Mouse (Mus musculus): ENCODE measurements around the gene Ctrc. TPM values are rescaled to one million over a fixed set of nuclear protein-coding genes. Genes with fewer than 3 reads are reported as not detected.
A peak's percentile ranks its signal among the peaks of the same experiment; 100 is the strongest.

The Ctrc gene
- polyA plus RNA-seq, 1 experiment from 2014 or later: not detected

GRCm38 (mm10) chr4:141870666-141871332 is 24.6 kb upstream of the Ctrc start:
- ATAC-seq (ENCODE audit: low FRiP score) (no peak), DNase-seq (ENCODE audit: low spot score) (no peak)
- no peak overlapping the region for H3K4me3 ChIP-seq (ENCODE audit: low read depth, low read length)
- H3K27me3 ChIP-seq (ENCODE audit: control insufficient read depth, insufficient read depth, low read length): no peaks in the 10 kb centered on the region
- no peak overlapping the region for H3K9ac ChIP-seq (ENCODE audit: low read depth, low read length)
- no peak overlapping the region for H3K27ac ChIP-seq (ENCODE audit: low read depth, low read length)
- H3K36me3 ChIP-seq (ENCODE audit: control insufficient read depth, insufficient read depth, low read length): no peaks in the 10 kb centered on the region
- H3K4me2 ChIP-seq (replicated peaks; ENCODE audit: low read depth, low read length): no peak overlapping the region
- H3K4me1 ChIP-seq (replicated peaks; ENCODE audit: control insufficient read depth, insufficient read depth, low read length): peaks cover 8% of the 10 kb centered on the region; the same call in 1 of the 2 replicates
- H3K9me3 ChIP-seq (ENCODE audit: control insufficient read depth, low read length): no peaks in the 10 kb centered on the region
- WGBS: 68% methylated on average over 11 of the region's 11 CpGs

GRCm38 (mm10) chr4:141869436-141870215 is 23.5 kb upstream of the Ctrc start:
- Histone ChIP-seq H3K9ac (ENCODE audit: low read depth, low read length) (no peak overlapping the region), H3K4me1 (replicated peaks; ENCODE audit: control insufficient read depth, insufficient read depth, low read length) (peaks cover 5% of the 10 kb centered on the region; the same call in 1 of the 2 replicates), H3K27ac (ENCODE audit: low read depth, low read length) (no peak overlapping the region), H3K27me3 (ENCODE audit: control insufficient read depth, insufficient read depth, low read length) (no peaks in the 10 kb centered on the region), H3K9me3 (ENCODE audit: control insufficient read depth, low read length) (no peaks in the 10 kb centered on the region), H3K4me2 (replicated peaks; ENCODE audit: low read depth, low read length) (no peak overlapping the region), H3K4me3 (ENCODE audit: low read depth, low read length) (no peak overlapping the region), H3K36me3 (ENCODE audit: control insufficient read depth, insufficient read depth, low read length) (no peaks in the 10 kb centered on the region)
- DNase-seq (ENCODE audit: low spot score) (no peak), ATAC-seq (ENCODE audit: low FRiP score) (no peak)
- 87% methylated on average over 5 of the region's 5 CpGs for WGBS

GRCm38 (mm10) chr4:141868051-141868450 is 21.9 kb upstream of the Ctrc start:
- H3K4me3 ChIP-seq (ENCODE audit: low read depth, low read length): no peak overlapping the region
- 87% methylated on average over 10 of the region's 10 CpGs for whole genome bisulfite sequencing
- H3K36me3 ChIP-seq (ENCODE audit: control insufficient read depth, insufficient read depth, low read length): no peaks in the 10 kb centered on the region
- H3K9ac ChIP-seq (ENCODE audit: low read depth, low read length): no peak overlapping the region
- no peak for ATAC-seq (ENCODE audit: low FRiP score)
- no peak for DNase-seq (ENCODE audit: low spot score)
- H3K9me3 ChIP-seq (ENCODE audit: control insufficient read depth, low read length): no peaks in the 10 kb centered on the region
- H3K4me2 ChIP-seq (replicated peaks; ENCODE audit: low read depth, low read length): no peak overlapping the region
- peaks cover 3% of the 10 kb centered on the region; the same call in 1 of the 2 replicates for H3K4me1 ChIP-seq (replicated peaks; ENCODE audit: control insufficient read depth, insufficient read depth, low read length)
- H3K27ac ChIP-seq (ENCODE audit: low read depth, low read length): no peak overlapping the region
- H3K27me3 ChIP-seq (ENCODE audit: control insufficient read depth, insufficient read depth, low read length): no peaks in the 10 kb centered on the region

GRCm38 (mm10) chr4:141867498-141867897 is 21.3 kb upstream of the Ctrc start:
- H3K9me3 ChIP-seq (ENCODE audit: control insufficient read depth, low read length): no peaks in the 10 kb centered on the region
- no peak overlapping the region for H3K4me2 ChIP-seq (replicated peaks; ENCODE audit: low read depth, low read length)
- no peak overlapping the region; the same call in 1 of the 2 replicates for H3K9ac ChIP-seq (ENCODE audit: low read depth, low read length)
- DNase-seq (ENCODE audit: low spot score) (no peak), ATAC-seq (ENCODE audit: low FRiP score) (0 out of 2 replicates have a peak, but pooled peaks have one; percentile 34)
- H3K36me3 ChIP-seq (ENCODE audit: control insufficient read depth, insufficient read depth, low read length): no peaks in the 10 kb centered on the region
- no peak overlapping the region for H3K4me3 ChIP-seq (ENCODE audit: low read depth, low read length)
- WGBS: 58% methylated on average over 4 of the region's 4 CpGs
- peaks cover 3% of the 10 kb centered on the region; the same call in 1 of the 2 replicates for H3K4me1 ChIP-seq (replicated peaks; ENCODE audit: control insufficient read depth, insufficient read depth, low read length)
- H3K27me3 ChIP-seq (ENCODE audit: control insufficient read depth, insufficient read depth, low read length): no peaks in the 10 kb centered on the region
- 0 out of 2 replicates have a peak overlapping the region, but pooled peaks have one; percentile 20 for H3K27ac ChIP-seq (ENCODE audit: low read depth, low read length)

- Histone ChIP-seq H3K9ac (ENCODE audit: low read depth, low read length) (no peak overlapping the region; the same call in 1 of the 2 replicates), H3K36me3 (ENCODE audit: control insufficient read depth, insufficient read depth, low read length) (no peaks in the 10 kb centered on the region), H3K27ac (ENCODE audit: low read depth, low read length) (peak overlapping the region; percentile 42; the same call in 1 of the 2 replicates), H3K4me1 (replicated peaks; ENCODE audit: control insufficient read depth, insufficient read depth, low read length) (peaks cover 3% of the 10 kb centered on the region; the same call in 1 of the 2 replicates), H3K9me3 (ENCODE audit: control insufficient read depth, low read length) (no peaks in the 10 kb centered on the region), H3K27me3 (ENCODE audit: control insufficient read depth, insufficient read depth, low read length) (no peaks in the 10 kb centered on the region), H3K4me3 (ENCODE audit: low read depth, low read length) (no peak overlapping the region), H3K4me2 (replicated peaks; ENCODE audit: low read depth, low read length) (no peak overlapping the region)
- ATAC-seq (ENCODE audit: low FRiP score) (peak; percentile 52; the same call in 1 of the 2 replicates), DNase-seq (ENCODE audit: low spot score) (peak; percentile 25)
- WGBS: 29% methylated on average over 10 of the region's 10 CpGs
These were observed 20.9 kb upstream of the Ctrc start for GRCm38 (mm10) chr4:141866933-141867490.

GRCm38 (mm10) chr4:141865600-141865999 is 19.4 kb upstream of the Ctrc start:
- no peak overlapping the region for H3K4me2 ChIP-seq (replicated peaks; ENCODE audit: low read depth, low read length)
- 86% methylated on average over 5 of the region's 5 CpGs for WGBS
- H3K9ac ChIP-seq (ENCODE audit: low read depth, low read length): no peak overlapping the region
- H3K9me3 ChIP-seq (ENCODE audit: control insufficient read depth, low read length): no peaks in the 10 kb centered on the region
- DNase-seq (ENCODE audit: low spot score) (no peak), ATAC-seq (ENCODE audit: low FRiP score) (no peak)
- H3K36me3 ChIP-seq (ENCODE audit: control insufficient read depth, insufficient read depth, low read length): no peaks in the 10 kb centered on the region
- H3K27ac ChIP-seq (ENCODE audit: low read depth, low read length): no peak overlapping the region
- H3K4me3 ChIP-seq (ENCODE audit: low read depth, low read length): no peak overlapping the region
- H3K4me1 ChIP-seq (replicated peaks; ENCODE audit: control insufficient read depth, insufficient read depth, low read length): peaks cover 3% of the 10 kb centered on the region; the same call in 1 of the 2 replicates
- no peaks in the 10 kb centered on the region for H3K27me3 ChIP-seq (ENCODE audit: control insufficient read depth, insufficient read depth, low read length)

GRCm38 (mm10) chr4:141865006-141865405 is 18.8 kb upstream of the Ctrc start:
- 93% methylated on average over 5 of the region's 5 CpGs for WGBS
- DNase-seq (ENCODE audit: low spot score): no peak

GRCm38 (mm10) chr4:141864506-141864905 is 18.3 kb upstream of the Ctrc start:
- Histone ChIP-seq H3K4me2 (replicated peaks; ENCODE audit: low read depth, low read length) (no peak overlapping the region), H3K27me3 (ENCODE audit: control insufficient read depth, insufficient read depth, low read length) (no peaks in the 10 kb centered on the region), H3K4me3 (ENCODE audit: low read depth, low read length) (no peak overlapping the region), H3K9ac (ENCODE audit: low read depth, low read length) (no peak overlapping the region), H3K36me3 (ENCODE audit: control insufficient read depth, insufficient read depth, low read length) (no peaks in the 10 kb centered on the region), H3K9me3 (ENCODE audit: control insufficient read depth, low read length) (no peaks in the 10 kb centered on the region), H3K4me1 (replicated peaks; ENCODE audit: control insufficient read depth, insufficient read depth, low read length) (peaks cover 3% of the 10 kb centered on the region; the same call in 1 of the 2 replicates), H3K27ac (ENCODE audit: low read depth, low read length) (no peak overlapping the region)
- no peak for ATAC-seq (ENCODE audit: low FRiP score)
- 89% methylated on average over 8 of the region's 8 CpGs for WGBS
- no peak for DNase-seq (ENCODE audit: low spot score)

More at GRCm38 (mm10) chr4:141865006-141865405, 18.8 kb upstream of the Ctrc start:
- Histone ChIP-seq H3K4me1 (replicated peaks; ENCODE audit: control insufficient read depth, insufficient read depth, low read length) (peaks cover 3% of the 10 kb centered on the region; the same call in 1 of the 2 replicates), H3K27ac (ENCODE audit: low read depth, low read length) (no peak overlapping the region), H3K4me3 (ENCODE audit: low read depth, low read length) (no peak overlapping the region), H3K9me3 (ENCODE audit: control insufficient read depth, low read length) (no peaks in the 10 kb centered on the region), H3K4me2 (replicated peaks; ENCODE audit: low read depth, low read length) (no peak overlapping the region), H3K36me3 (ENCODE audit: control insufficient read depth, insufficient read depth, low read length) (no peaks in the 10 kb centered on the region), H3K27me3 (ENCODE audit: control insufficient read depth, insufficient read depth, low read length) (no peaks in the 10 kb centered on the region), H3K9ac (ENCODE audit: low read depth, low read length) (no peak overlapping the region)
- no peak for ATAC-seq (ENCODE audit: low FRiP score)

Data from hindbrain, embryonic 11.5 days (tissue).